Mouse (Mus musculus): ENCODE measurements at regions not wholly inside any gene's neighbourhood (a gene's known extent, or its start where the extent isn't known, plus 50 kb on each side); places are given as distances from the start of the nearest gene placed in this dataset.

GRCm38 (mm10) chr3:35354356-35354755 is 399.6 kb upstream of the Atp11b start:
- H3K4me1 ChIP-seq = peaks cover 21% of the 10 kb centered on the region
- H3K4me2 ChIP-seq (replicated peaks) = no peak overlapping the region
- no peak for ATAC-seq (ENCODE audit: low FRiP score, low read depth)
- 41% methylated on average over 5 of the region's 5 CpGs for WGBS
- H3K9ac ChIP-seq = no peak overlapping the region
- peaks cover 26% of the 10 kb centered on the region for H3K27me3 ChIP-seq
- H3K9me3 ChIP-seq = no peaks in the 10 kb centered on the region
- no peak overlapping the region for H3K27ac ChIP-seq
- H3K4me3 ChIP-seq = no peak overlapping the region
- no peaks in the 10 kb centered on the region for H3K36me3 ChIP-seq

GRCm38 (mm10) chr3:35357111-35357510 is 396.8 kb upstream of the Atp11b start:
- H3K27ac ChIP-seq = no peak overlapping the region
- no peaks in the 10 kb centered on the region for H3K9me3 ChIP-seq
- 73% methylated on average over 15 of the region's 15 CpGs for WGBS
- no peak overlapping the region for H3K9ac ChIP-seq
- peaks cover 14% of the 10 kb centered on the region for H3K27me3 ChIP-seq
- no peaks in the 10 kb centered on the region for H3K36me3 ChIP-seq
- H3K4me2 ChIP-seq (replicated peaks) = no peak overlapping the region
- no peak overlapping the region for H3K4me3 ChIP-seq
- H3K4me1 ChIP-seq = 0 out of 2 replicates have a peak, but pooled peaks cover 9% of the 10 kb centered on the region
- ATAC-seq (ENCODE audit: low FRiP score, low read depth) = no peak

GRCm38 (mm10) chr3:35358541-35358940 is 395.4 kb upstream of the Atp11b start:
- Histone ChIP-seq H3K4me3 (no peak overlapping the region), H3K27me3 (peaks cover 4% of the 10 kb centered on the region), H3K9me3 (no peaks in the 10 kb centered on the region), H3K4me1 (0 out of 2 replicates have a peak, but pooled peaks cover 15% of the 10 kb centered on the region), H3K4me2 (replicated peaks) (no peak overlapping the region), H3K36me3 (no peaks in the 10 kb centered on the region), H3K9ac (no peak overlapping the region), H3K27ac (no peak overlapping the region)
- no peak for ATAC-seq (ENCODE audit: low FRiP score, low read depth)
- WGBS = 50% methylated on average over 6 of the region's 6 CpGs

- Histone ChIP-seq H3K9ac (no peak overlapping the region), H3K36me3 (no peaks in the 10 kb centered on the region), H3K4me1 (0 out of 2 replicates have a peak, but pooled peaks cover 15% of the 10 kb centered on the region), H3K27me3 (peaks cover 4% of the 10 kb centered on the region; the same call in 1 of the 2 replicates), H3K4me2 (replicated peaks) (no peak overlapping the region), H3K9me3 (no peaks in the 10 kb centered on the region), H3K4me3 (no peak overlapping the region), H3K27ac (no peak overlapping the region)
- no peak for ATAC-seq (ENCODE audit: low FRiP score, low read depth)
- 18% methylated on average over 8 of the region's 8 CpGs for WGBS
These were observed 394.6 kb upstream of the Atp11b start for GRCm38 (mm10) chr3:35359288-35359687.

GRCm38 (mm10) chr3:35360515-35360914 is 393.4 kb upstream of the Atp11b start:
- ATAC-seq (ENCODE audit: low FRiP score, low read depth) = no peak
- H3K4me1 ChIP-seq = 0 out of 2 replicates have a peak, but pooled peaks cover 10% of the 10 kb centered on the region
- no peaks in the 10 kb centered on the region; the same call in 1 of the 2 replicates for H3K27me3 ChIP-seq
- no peak overlapping the region for H3K4me2 ChIP-seq (replicated peaks)
- no peak overlapping the region for H3K9ac ChIP-seq
- no peaks in the 10 kb centered on the region for H3K9me3 ChIP-seq
- no peak overlapping the region for H3K27ac ChIP-seq
- no peak overlapping the region for H3K4me3 ChIP-seq
- H3K36me3 ChIP-seq = no peaks in the 10 kb centered on the region

GRCm38 (mm10) chr3:35361086-35361485 is 392.8 kb upstream of the Atp11b start:
- Histone ChIP-seq H3K27me3 (no peaks in the 10 kb centered on the region), H3K4me1 (0 out of 2 replicates have a peak, but pooled peaks cover 10% of the 10 kb centered on the region), H3K4me2 (replicated peaks) (no peak overlapping the region), H3K9me3 (no peaks in the 10 kb centered on the region), H3K36me3 (no peaks in the 10 kb centered on the region), H3K9ac (no peak overlapping the region), H3K4me3 (no peak overlapping the region), H3K27ac (no peak overlapping the region)
- 81% methylated on average over 2 of the region's 2 CpGs for WGBS
- no peak for ATAC-seq (ENCODE audit: low FRiP score, low read depth)

GRCm38 (mm10) chr3:35365431-35365830 is 388.5 kb upstream of the Atp11b start:
- Histone ChIP-seq H3K9ac (no peak overlapping the region), H3K27ac (no peak overlapping the region), H3K4me3 (no peak overlapping the region), H3K4me2 (replicated peaks) (no peak overlapping the region), H3K9me3 (no peaks in the 10 kb centered on the region), H3K27me3 (no peaks in the 10 kb centered on the region), H3K4me1 (0 out of 2 replicates have a peak, but pooled peaks cover 6% of the 10 kb centered on the region), H3K36me3 (no peaks in the 10 kb centered on the region)
- WGBS = 54% methylated on average over 6 of the region's 6 CpGs
- ATAC-seq (ENCODE audit: low FRiP score, low read depth) = no peak

- WGBS = 69% methylated on average over 1 of the region's 1 CpGs
- no peak for ATAC-seq (ENCODE audit: low FRiP score, low read depth)
These were observed 381.6 kb upstream of the Atp11b start for GRCm38 (mm10) chr3:35372276-35372675.

GRCm38 (mm10) chr3:35387386-35387785 is 366.5 kb upstream of the Atp11b start:
- Histone ChIP-seq H3K9me3 (no peaks in the 10 kb centered on the region), H3K4me3 (no peak overlapping the region), H3K27ac (no peak overlapping the region), H3K27me3 (no peaks in the 10 kb centered on the region), H3K36me3 (no peaks in the 10 kb centered on the region), H3K4me1 (no peaks in the 10 kb centered on the region), H3K4me2 (replicated peaks) (no peak overlapping the region), H3K9ac (no peak overlapping the region)
- ATAC-seq (ENCODE audit: low FRiP score, low read depth) = no peak
- WGBS = 75% methylated on average over 5 of the region's 5 CpGs

More at GRCm38 (mm10) chr3:35372276-35372675, 381.6 kb upstream of the Atp11b start:
- no peaks in the 10 kb centered on the region for H3K27me3 ChIP-seq
- H3K9me3 ChIP-seq = no peaks in the 10 kb centered on the region
- H3K4me3 ChIP-seq = no peak overlapping the region
- H3K27ac ChIP-seq = no peak overlapping the region
- no peaks in the 10 kb centered on the region for H3K36me3 ChIP-seq
- no peak overlapping the region for H3K9ac ChIP-seq
- no peaks in the 10 kb centered on the region for H3K4me1 ChIP-seq
- H3K4me2 ChIP-seq (replicated peaks) = no peak overlapping the region

GRCm38 (mm10) chr3:35392657-35393056 is 361.2 kb upstream of the Atp11b start:
- Histone ChIP-seq H3K4me1 (no peaks in the 10 kb centered on the region), H3K27ac (no peak overlapping the region), H3K4me2 (replicated peaks) (no peak overlapping the region), H3K36me3 (no peaks in the 10 kb centered on the region), H3K9ac (no peak overlapping the region), H3K4me3 (no peak overlapping the region), H3K27me3 (no peaks in the 10 kb centered on the region), H3K9me3 (no peaks in the 10 kb centered on the region)
- 82% methylated on average over 2 of the region's 2 CpGs for WGBS
- ATAC-seq (ENCODE audit: low FRiP score, low read depth) = no peak

- 52% methylated on average over 6 of the region's 6 CpGs for WGBS
- Histone ChIP-seq H3K36me3 (no peaks in the 10 kb centered on the region), H3K4me1 (peaks cover 4% of the 10 kb centered on the region; the same call in 1 of the 2 replicates), H3K27ac (no peak overlapping the region), H3K9me3 (no peaks in the 10 kb centered on the region), H3K9ac (no peak overlapping the region), H3K27me3 (no peaks in the 10 kb centered on the region), H3K4me3 (no peak overlapping the region), H3K4me2 (replicated peaks) (no peak overlapping the region)
- no peak for ATAC-seq (ENCODE audit: low FRiP score, low read depth)
These were observed 353.7 kb upstream of the Atp11b start for GRCm38 (mm10) chr3:35400213-35400612.

GRCm38 (mm10) chr3:35402666-35403065 is 351.2 kb upstream of the Atp11b start:
- ATAC-seq (ENCODE audit: low FRiP score, low read depth) = no peak
- Histone ChIP-seq H3K4me2 (replicated peaks) (no peak overlapping the region), H3K27ac (no peak overlapping the region), H3K4me1 (peaks cover 4% of the 10 kb centered on the region; the same call in 1 of the 2 replicates), H3K27me3 (no peaks in the 10 kb centered on the region), H3K4me3 (no peak overlapping the region), H3K9ac (no peak overlapping the region), H3K9me3 (no peaks in the 10 kb centered on the region), H3K36me3 (no peaks in the 10 kb centered on the region)
- WGBS = 82% methylated on average over 10 of the region's 10 CpGs

- H3K27me3 ChIP-seq = no peaks in the 10 kb centered on the region
These were observed 350.0 kb upstream of the Atp11b start for GRCm38 (mm10) chr3:35403952-35404351.

More at GRCm38 (mm10) chr3:35403952-35404351, 350.0 kb upstream of the Atp11b start:
- Histone ChIP-seq H3K4me1 (peaks cover 4% of the 10 kb centered on the region; the same call in 1 of the 2 replicates), H3K9me3 (no peaks in the 10 kb centered on the region), H3K27ac (no peak overlapping the region), H3K4me3 (no peak overlapping the region), H3K9ac (no peak overlapping the region), H3K36me3 (no peaks in the 10 kb centered on the region), H3K4me2 (replicated peaks) (no peak overlapping the region)
- no peak for ATAC-seq (ENCODE audit: low FRiP score, low read depth)
- WGBS = 89% methylated on average over 5 of the region's 5 CpGs
